Mouse (Mus musculus) kidney, postnatal 0 days (tissue): ENCODE measurements at regions not wholly inside any gene's neighbourhood (a gene's known extent, or its start where the extent isn't known, plus 50 kb on each side); places are given as distances from the start of the nearest gene placed in this dataset.
A peak's percentile ranks its signal among the peaks of the same experiment; 100 is the strongest.

Experiments used
- ATAC-seq: fragments of 200-750 bp; cut with Nextera tagmentation; replicated peaks from 2 replicates; pipeline ENCODE4 v1.8.0; 2017; ENCODE audit warnings: low read depth, moderate number of reproducible peaks, moderate TSS enrichment, moderate library complexity; ENCODE audit not compliant: low FRiP score
- DNase-seq: peaks from one replicate; pipeline ENCODE4 v3.0.0-alpha.2; 2016; ENCODE audit warnings: low spot score
- H3K27ac ChIP-seq: fragments of 300-500 bp; sonication (generic); 2 replicates; pipeline ENCODE4 v1.5.1; 2014; ENCODE audit warnings: mild to moderate bottlenecking
- H3K27me3 ChIP-seq: fragments of 300-500 bp; sonication (generic); 2 replicates; pipeline ENCODE4 v1.6.1; 2014; ENCODE audit warnings: low read length, mixed read lengths; ENCODE audit not compliant: insufficient read depth
- H3K36me3 ChIP-seq: fragments of 300-500 bp; sonication (generic); 2 replicates; pipeline ENCODE4 v1.6.1; 2014; ENCODE audit warnings: low read length, mixed read lengths; ENCODE audit not compliant: insufficient read depth
- H3K4me1 ChIP-seq: fragments of 300-500 bp; sonication (generic); replicated peaks from 2 replicates; pipeline ENCODE4 v1.6.1; 2014; ENCODE audit warnings: antibody characterized with exemption, low read length, mixed read lengths; ENCODE audit not compliant: insufficient read depth
- H3K4me2 ChIP-seq: fragments of 300-500 bp; sonication (generic); 2 replicates; pipeline ENCODE4 v1.6.1; 2014; ENCODE audit warnings: mild to moderate bottlenecking, low read length, moderate library complexity, mixed read lengths
- H3K4me3 ChIP-seq: fragments of 300-500 bp; sonication (generic); replicated peaks from 2 replicates; pipeline ENCODE4 v1.5.1; 2014; ENCODE audit warnings: low read depth, low read length
- H3K9ac ChIP-seq: fragments of 300-500 bp; sonication (generic); 2 replicates; pipeline ENCODE4 v1.6.1; 2014; ENCODE audit warnings: low read depth, low read length
- H3K9me3 ChIP-seq: fragments of 300-500 bp; sonication (generic); replicated peaks from 2 replicates; pipeline ENCODE4 v1.6.1; 2016; ENCODE audit warnings: low read length, inconsistent platforms, mixed read lengths
- CTCF ChIP-seq: IDR thresholded peaks from 2 replicates; pipeline ENCODE4 v1.5.1; 2016; ENCODE audit warnings: antibody characterized with exemption, low read depth, mild to moderate bottlenecking, moderate library complexity
- WGBS: fragments of 180-500 bp; shearing (Covaris S2); extraction: QIAGEN DNeasy Blood & Tissue Kit; methylation state at CpG from one replicate; pipeline ENCODE4 v1.1.7; 2014; 5-methylcytosine and 5-hydroxymethylcytosine counted together

GRCm38 (mm10) chr12:26680568-26680947, 211.6 kb downstream of the Cmpk2 start:
- Histone ChIP-seq H3K27me3 (no peaks in the 10 kb centered on the region), H3K9ac (no peak overlapping the region), H3K36me3 (no peaks in the 10 kb centered on the region), H3K4me1 (no peaks in the 10 kb centered on the region), H3K4me2 (no peak overlapping the region), H3K9me3 (no peaks in the 10 kb centered on the region), H3K4me3 (no peak overlapping the region), H3K27ac (no peak overlapping the region)
- WGBS: 76% methylated on average over 3 of the region's 3 CpGs
- ATAC-seq (no peak), DNase-seq (no peak)
- no peak for TF ChIP-seq CTCF

DNA sequence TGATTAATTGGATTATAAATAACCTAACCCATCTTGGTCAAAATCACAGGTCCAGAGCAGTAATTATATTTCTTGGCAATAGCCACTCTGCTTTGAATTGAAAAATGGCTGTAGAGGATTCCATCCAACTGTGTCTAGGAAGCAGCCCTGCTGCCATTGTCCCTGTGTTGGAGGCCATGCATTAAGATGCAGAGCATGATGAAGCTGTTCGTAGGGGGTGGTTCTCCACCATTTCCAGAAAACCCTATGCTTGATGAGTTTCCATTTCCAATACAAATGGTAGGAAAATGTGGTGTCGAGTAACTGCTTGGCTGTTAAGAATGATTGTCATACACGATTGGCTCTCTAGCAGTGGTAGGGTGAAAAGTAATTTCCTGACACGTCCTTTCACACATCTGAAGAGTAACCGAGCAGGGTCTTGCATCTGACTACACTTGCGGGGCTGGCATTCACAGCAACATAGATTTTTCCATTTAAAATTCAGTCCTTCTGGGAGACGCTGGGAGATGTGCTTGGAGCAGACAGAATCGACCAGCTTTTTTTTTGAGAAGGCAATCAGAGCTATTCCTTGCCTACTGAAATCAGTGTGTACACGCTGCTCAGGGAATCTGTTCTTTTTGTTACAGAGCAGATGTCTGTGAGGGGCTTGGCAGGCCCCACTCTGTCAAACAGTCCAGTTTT, 211.0 kb downstream of the Cmpk2 start:
- no peak overlapping the region for H3K9ac ChIP-seq
- no peaks in the 10 kb centered on the region for H3K4me1 ChIP-seq
- H3K4me3 ChIP-seq: no peak overlapping the region
- WGBS: 65% methylated on average over 9 of the region's 9 CpGs
- ATAC-seq: no peak
- no peak for TF ChIP-seq CTCF
- no peak overlapping the region for H3K4me2 ChIP-seq
- no peak for DNase-seq
- no peaks in the 10 kb centered on the region for H3K27me3 ChIP-seq
- H3K36me3 ChIP-seq: no peaks in the 10 kb centered on the region
- no peaks in the 10 kb centered on the region for H3K9me3 ChIP-seq
- H3K27ac ChIP-seq: no peak overlapping the region

- no peak for ATAC-seq
- TF ChIP-seq CTCF: no peak
- Histone ChIP-seq H3K27ac (no peak overlapping the region), H3K4me3 (no peak overlapping the region), H3K4me1 (no peaks in the 10 kb centered on the region), H3K9me3 (no peaks in the 10 kb centered on the region), H3K36me3 (no peaks in the 10 kb centered on the region), H3K4me2 (no peak overlapping the region), H3K27me3 (no peaks in the 10 kb centered on the region), H3K9ac (no peak overlapping the region)
- 69% methylated on average over 4 of the region's 4 CpGs for WGBS
- DNase-seq: no peak
Measured at GRCm38 (mm10) chr12:26665466-26665865, 196.5 kb downstream of the Cmpk2 start.

DNA sequence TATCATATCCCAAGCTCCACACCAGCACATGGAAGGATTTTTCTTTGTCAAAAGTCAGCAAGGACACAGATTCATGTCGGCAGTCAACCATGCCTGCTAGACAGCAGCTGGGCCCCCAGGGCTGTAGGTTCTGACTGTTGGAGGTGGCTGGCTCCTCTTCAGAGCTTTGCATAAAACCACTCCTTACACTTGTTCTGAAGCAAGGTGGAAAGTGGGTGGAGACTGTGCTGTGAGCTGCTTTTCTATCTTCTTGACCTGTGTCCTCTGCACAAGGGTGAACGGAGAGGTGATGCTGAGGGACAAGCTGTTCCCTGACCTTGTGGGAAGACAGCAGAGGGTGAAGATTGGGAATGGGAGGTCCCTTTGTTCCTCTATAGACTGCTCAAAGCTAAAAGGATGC, 185.2 kb downstream of the Cmpk2 start:
- no peak overlapping the region for H3K4me3 ChIP-seq
- no peak overlapping the region for H3K27ac ChIP-seq
- DNase-seq: no peak
- H3K4me1 ChIP-seq: no peaks in the 10 kb centered on the region
- H3K36me3 ChIP-seq: no peaks in the 10 kb centered on the region
- WGBS: 77% methylated on average over 2 of the region's 2 CpGs
- no peak overlapping the region for H3K4me2 ChIP-seq
- no peak for ATAC-seq
- TF ChIP-seq CTCF: no peak
- H3K27me3 ChIP-seq: no peaks in the 10 kb centered on the region
- H3K9ac ChIP-seq: no peak overlapping the region
- H3K9me3 ChIP-seq: no peaks in the 10 kb centered on the region; the same call in 1 of the 2 replicates

GRCm38 (mm10) chr12:26653781-26654180, 184.8 kb downstream of the Cmpk2 start:
- no peak for TF ChIP-seq CTCF
- WGBS: 31% methylated on average over 6 of the region's 6 CpGs
- Histone ChIP-seq H3K36me3 (no peaks in the 10 kb centered on the region), H3K9ac (no peak overlapping the region), H3K27ac (no peak overlapping the region), H3K4me1 (no peaks in the 10 kb centered on the region), H3K4me3 (no peak overlapping the region), H3K4me2 (no peak overlapping the region), H3K27me3 (no peaks in the 10 kb centered on the region), H3K9me3 (no peaks in the 10 kb centered on the region; the same call in 1 of the 2 replicates)
- ATAC-seq (no peak), DNase-seq (no peak)

DNA sequence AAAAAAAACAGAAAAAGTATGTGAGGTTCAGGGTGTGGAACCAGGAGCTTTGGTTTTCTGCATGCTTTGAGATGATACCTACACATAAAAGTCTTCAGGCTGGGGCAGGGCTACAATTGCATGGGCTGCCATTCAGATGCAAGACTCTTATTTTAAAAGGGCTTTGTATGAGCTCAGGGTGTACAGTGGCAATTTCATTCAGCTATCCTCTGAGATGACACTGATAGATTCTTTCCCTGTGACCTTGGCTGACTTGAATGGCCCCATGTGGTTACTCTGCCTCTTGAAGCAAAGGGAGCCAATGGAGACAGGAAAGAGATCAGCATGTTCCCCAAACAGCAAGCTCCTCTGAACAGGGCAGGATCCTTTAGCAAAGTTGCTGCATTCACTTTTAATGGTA, 177.1 kb downstream of the Cmpk2 start:
- Histone ChIP-seq H3K4me3 (no peak overlapping the region), H3K36me3 (no peaks in the 10 kb centered on the region), H3K9me3 (no peaks in the 10 kb centered on the region), H3K27ac (no peak overlapping the region), H3K27me3 (no peaks in the 10 kb centered on the region), H3K9ac (no peak overlapping the region), H3K4me1 (no peaks in the 10 kb centered on the region), H3K4me2 (no peak overlapping the region)
- ATAC-seq: no peak
- peak; percentile 52 for DNase-seq
- no peak for TF ChIP-seq CTCF

DNA sequence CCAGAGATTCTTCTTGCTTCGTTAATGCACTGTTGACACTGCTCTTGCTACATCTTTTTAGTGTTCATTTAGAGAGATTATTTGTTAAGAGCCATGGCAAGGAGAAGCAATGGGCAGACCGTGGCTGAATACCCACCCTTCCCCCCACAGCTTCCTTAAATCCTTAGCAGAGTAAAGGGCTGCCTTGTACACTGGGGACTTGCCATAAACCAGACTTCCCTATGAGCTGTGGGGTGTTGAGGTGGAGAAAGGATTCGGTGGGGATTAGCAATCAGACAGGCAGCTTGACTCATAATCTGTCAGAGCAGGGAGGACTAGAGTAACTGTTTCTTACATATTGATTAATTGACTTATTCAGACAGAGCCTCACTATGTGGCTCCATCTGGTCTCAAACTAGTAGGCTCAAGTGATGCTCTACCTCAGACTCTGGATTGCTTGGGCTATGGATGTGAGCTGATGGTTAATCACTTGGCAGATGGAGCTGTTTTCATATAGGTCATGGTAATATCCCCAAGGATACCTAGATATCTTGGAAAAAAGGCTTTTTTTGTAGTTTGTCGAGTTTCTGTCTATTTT, 166.7 kb downstream of the Cmpk2 start:
- Histone ChIP-seq H3K36me3 (no peaks in the 10 kb centered on the region), H3K27me3 (no peaks in the 10 kb centered on the region), H3K4me1 (no peaks in the 10 kb centered on the region), H3K27ac (no peak overlapping the region), H3K4me3 (no peak overlapping the region), H3K9me3 (no peaks in the 10 kb centered on the region), H3K9ac (no peak overlapping the region), H3K4me2 (no peak overlapping the region)
- TF ChIP-seq CTCF: no peak
- DNase-seq: no peak
- no peak for ATAC-seq
- 40% methylated on average over 4 of the region's 4 CpGs for WGBS
